Mouse (Mus musculus) lung, postnatal 0 days (tissue): ENCODE results near the gene Mrpl43. TPM values are rescaled to one million over a fixed set of nuclear protein-coding genes. Genes with fewer than 3 reads are reported as not detected.
A peak's percentile ranks its signal among the peaks of the same experiment; 100 is the strongest.

Experiments used
- ATAC-seq: fragments of 200-750 bp; cut with Nextera tagmentation; 2 replicates; pipeline ENCODE4 v1.8.0; 2017; ENCODE audit warnings: moderate library complexity
- DNase-seq: peaks from one replicate; pipeline ENCODE4 v3.0.0-alpha.2; 2016; ENCODE audit warnings: low spot score
- H3K27ac ChIP-seq: fragments of 300-500 bp; sonication (generic); 2 replicates; pipeline ENCODE4 v1.5.1; 2014; ENCODE audit warnings: antibody characterized with exemption, mild to moderate bottlenecking, low read length, mixed read lengths
- H3K27me3 ChIP-seq: fragments of 300-500 bp; sonication (generic); replicated peaks from 2 replicates; pipeline ENCODE4 v1.6.1; 2014; ENCODE audit warnings: low read length, mixed read lengths; ENCODE audit not compliant: insufficient read depth
- H3K36me3 ChIP-seq: fragments of 300-500 bp; sonication (generic); 2 replicates; pipeline ENCODE4 v1.6.1; 2014; ENCODE audit warnings: low read length, mixed read lengths; ENCODE audit not compliant: insufficient read depth
- H3K4me1 ChIP-seq: fragments of 300-500 bp; sonication (generic); 2 replicates; pipeline ENCODE4 v1.6.1; 2014; ENCODE audit warnings: antibody characterized with exemption, low read depth, low read length, mixed read lengths; ENCODE audit not compliant: insufficient read depth
- H3K4me2 ChIP-seq: fragments of 300-500 bp; sonication (generic); replicated peaks from 2 replicates; pipeline ENCODE4 v1.6.1; 2014; ENCODE audit warnings: low read depth, mild to moderate bottlenecking, low read length, moderate library complexity, mixed read lengths
- H3K4me3 ChIP-seq: fragments of 300-500 bp; sonication (generic); 2 replicates; pipeline ENCODE4 v1.5.1; 2014; ENCODE audit warnings: low read depth, low read length
- H3K9ac ChIP-seq: fragments of 300-500 bp; sonication (generic); replicated peaks from 2 replicates; pipeline ENCODE4 v1.6.1; 2014; ENCODE audit warnings: low read depth, mild to moderate bottlenecking
- H3K9me3 ChIP-seq: fragments of 300-500 bp; sonication (generic); 2 replicates; pipeline ENCODE4 v1.6.1; 2016; ENCODE audit warnings: low read length, mixed read lengths
- CTCF ChIP-seq: IDR thresholded peaks from 2 replicates; pipeline ENCODE4 v1.5.1; 2016; ENCODE audit warnings: antibody characterized with exemption, mild to moderate bottlenecking
- EP300 ChIP-seq: IDR thresholded peaks from 2 replicates; pipeline ENCODE4 v1.6.1; 2016; ENCODE audit warnings: antibody characterized with exemption, mild to moderate bottlenecking, control low read depth
- WGBS: fragments of 180-500 bp; shearing (Covaris S2); extraction: QIAGEN DNeasy Blood & Tissue Kit; methylation state at CpG from one replicate; pipeline ENCODE4 v1.1.7; 2014; 5-methylcytosine and 5-hydroxymethylcytosine counted together
- polyA plus RNA-seq: library from polyadenylated mRNA; unstranded; fragments of >200 nt; fragmentation: Nextera tagmentation; extraction: Ambion mirVana; gene quantifications from 2 replicates; pipeline ENCODE4 v1.2.1, GENCODE M21; 2015

Gene Mrpl43
- polyA plus RNA-seq, 1 experiment from 2014 or later, result 63.3 TPM

GRCm38 (mm10) chr19:44988321-44988720 lies 17.9 kb downstream of the Mrpl43 start:
- ATAC-seq (no peak), DNase-seq (no peak)
- Histone ChIP-seq H3K9me3 (no peaks in the 10 kb centered on the region), H3K4me2 (peak overlapping the region; percentile 99), H3K9ac (no peak overlapping the region), H3K36me3 (no peaks in the 10 kb centered on the region), H3K4me3 (0 out of 2 replicates have a peak overlapping the region, but pooled peaks have one; percentile 55), H3K27ac (no peak overlapping the region), H3K4me1 (no peaks in the 10 kb centered on the region), H3K27me3 (no peaks in the 10 kb centered on the region)
- TF ChIP-seq CTCF, result no peak
- TF ChIP-seq EP300, result no peak
- 29% methylated on average over 9 of the region's 9 CpGs for WGBS

- no peaks in the 10 kb centered on the region for H3K36me3 ChIP-seq
- no peak overlapping the region for H3K4me2 ChIP-seq
- no peak overlapping the region for H3K9ac ChIP-seq
- no peaks in the 10 kb centered on the region for H3K4me1 ChIP-seq
- H3K9me3 ChIP-seq, result no peaks in the 10 kb centered on the region
- H3K27ac ChIP-seq, result no peak overlapping the region
- TF ChIP-seq EP300 (no peak), CTCF (no peak)
- H3K4me3 ChIP-seq, result no peak overlapping the region
- DNase-seq, result no peak
- WGBS, result 58% methylated on average over 6 of the region's 6 CpGs
- ATAC-seq, result no peak
- no peaks in the 10 kb centered on the region for H3K27me3 ChIP-seq
Observed at GRCm38 (mm10) chr19:44987851-44988250, 18.4 kb downstream of the Mrpl43 start.

- Histone ChIP-seq H3K4me2 (no peak overlapping the region), H3K27me3 (no peaks in the 10 kb centered on the region), H3K4me3 (no peak overlapping the region), H3K9me3 (no peaks in the 10 kb centered on the region), H3K36me3 (no peaks in the 10 kb centered on the region), H3K9ac (no peak overlapping the region), H3K27ac (no peak overlapping the region), H3K4me1 (no peaks in the 10 kb centered on the region)
- ATAC-seq (no peak), DNase-seq (no peak)
- 62% methylated on average over 6 of the region's 6 CpGs for WGBS
- no peak for TF ChIP-seq EP300
- TF ChIP-seq CTCF, result no peak
Observed at GRCm38 (mm10) chr19:44987004-44987403, 19.2 kb downstream of the Mrpl43 start.

GRCm38 (mm10) chr19:44985159-44985988 lies 20.9 kb downstream of the Mrpl43 start:
- 38% methylated on average over 5 of the region's 5 CpGs for WGBS

GRCm38 (mm10) chr19:44984420-44984819 lies 21.8 kb downstream of the Mrpl43 start:
- 94% methylated on average over 4 of the region's 4 CpGs for WGBS
- H3K9ac ChIP-seq, result no peak overlapping the region
- ATAC-seq (no peak), DNase-seq (no peak)
- no peak overlapping the region for H3K4me3 ChIP-seq
- H3K4me1 ChIP-seq, result no peaks in the 10 kb centered on the region
- TF ChIP-seq CTCF, result no peak
- TF ChIP-seq EP300, result no peak
- peaks cover 13% of the 10 kb centered on the region; the same call in 1 of the 2 replicates for H3K36me3 ChIP-seq
- H3K9me3 ChIP-seq, result no peaks in the 10 kb centered on the region
- H3K27ac ChIP-seq, result no peak overlapping the region
- H3K27me3 ChIP-seq, result no peaks in the 10 kb centered on the region
- H3K4me2 ChIP-seq, result no peak overlapping the region

More at GRCm38 (mm10) chr19:44985159-44985988, 20.9 kb downstream of the Mrpl43 start:
- Histone ChIP-seq H3K27me3 (no peaks in the 10 kb centered on the region), H3K36me3 (peaks cover 9% of the 10 kb centered on the region; the same call in 1 of the 2 replicates), H3K4me1 (no peaks in the 10 kb centered on the region), H3K27ac (no peak overlapping the region), H3K9me3 (no peaks in the 10 kb centered on the region), H3K9ac (no peak overlapping the region), H3K4me3 (no peak overlapping the region), H3K4me2 (no peak overlapping the region)
- ATAC-seq, result no peak
- TF ChIP-seq CTCF, result no peak
- TF ChIP-seq EP300, result no peak
- no peak for DNase-seq

GRCm38 (mm10) chr19:44983366-44983765 lies 22.9 kb downstream of the Mrpl43 start:
- no peaks in the 10 kb centered on the region for H3K4me1 ChIP-seq
- no peaks in the 10 kb centered on the region for H3K27me3 ChIP-seq
- WGBS, result 90% methylated on average over 6 of the region's 6 CpGs
- DNase-seq (no peak), ATAC-seq (no peak)
- H3K27ac ChIP-seq, result no peak overlapping the region
- peaks cover 13% of the 10 kb centered on the region; the same call in 1 of the 2 replicates for H3K36me3 ChIP-seq
- H3K4me2 ChIP-seq, result no peak overlapping the region
- H3K4me3 ChIP-seq, result no peak overlapping the region
- H3K9me3 ChIP-seq, result no peaks in the 10 kb centered on the region
- TF ChIP-seq EP300, result no peak
- no peak for TF ChIP-seq CTCF
- no peak overlapping the region for H3K9ac ChIP-seq
